Mouse (Mus musculus) fat pad, adult 2 months (tissue): ENCODE data around the gene Lamb1.

Experiments
- DNase-seq: peaks from one replicate; pipeline ENCODE4 v3.0.0-alpha.2; 2011; ENCODE audit warnings: low read depth, low spot score; ENCODE audit errors: extremely low read depth

Lamb1 gene

GRCm38 (mm10) chr12:31376326-31376950 lies 111.4 kb downstream of the Lamb1 start:
- no peak for DNase-seq

- no peak for DNase-seq
Measured at GRCm38 (mm10) chr12:31377241-31377640, 112.2 kb downstream of the Lamb1 start.
